Mouse (Mus musculus): ENCODE results near the gene Nemf.

GRCm38 (mm10) chr12:69296511-69297410 lies 60.2 kb downstream of the Nemf start, which contains the start of gene Klhdc2:
- TF ChIP-seq CTCF (IDR thresholded peaks at IDR 0.05; ENCODE audit: low read depth, low read length) (no peak), POLR2A (IDR thresholded peaks at IDR 0.05; ENCODE audit: borderline replicate concordance, low read depth, low read length) (no peak)
